Mouse (Mus musculus) cerebellum, adult (tissue): Measurements from ENCODE around the gene Asic1.

Experiments
- ATAC-seq: cut with Nextera tagmentation; 2 replicates; pipeline ENCODE4 v1.9.2; 2017; ENCODE audit warnings: mild to moderate bottlenecking, moderate library complexity, mixed read lengths; ENCODE audit not compliant: insufficient number of reproducible peaks, low FRiP score, low TSS enrichment

Gene Asic1

DNA sequence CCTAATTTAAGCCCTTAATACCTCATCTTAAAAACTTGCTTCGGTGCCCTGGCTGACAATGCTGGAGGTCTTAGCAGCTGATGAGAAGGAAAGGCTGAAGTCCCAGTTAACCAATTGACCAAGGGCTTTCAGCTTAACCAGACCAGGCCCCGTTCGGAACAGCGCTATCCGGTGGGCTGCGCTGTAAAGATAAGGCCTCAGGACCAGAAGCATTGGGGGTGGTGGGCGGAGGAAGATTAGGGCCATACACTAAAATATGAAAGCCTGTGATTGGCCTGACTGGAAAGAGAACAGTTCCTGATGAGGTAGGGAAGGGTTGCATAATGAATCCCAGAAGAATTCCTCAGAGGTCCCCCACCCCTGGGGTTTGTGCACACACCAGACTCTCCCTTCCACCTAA, 7.8 kb upstream of the Asic1 start:
- ATAC-seq, result no peak

DNA sequence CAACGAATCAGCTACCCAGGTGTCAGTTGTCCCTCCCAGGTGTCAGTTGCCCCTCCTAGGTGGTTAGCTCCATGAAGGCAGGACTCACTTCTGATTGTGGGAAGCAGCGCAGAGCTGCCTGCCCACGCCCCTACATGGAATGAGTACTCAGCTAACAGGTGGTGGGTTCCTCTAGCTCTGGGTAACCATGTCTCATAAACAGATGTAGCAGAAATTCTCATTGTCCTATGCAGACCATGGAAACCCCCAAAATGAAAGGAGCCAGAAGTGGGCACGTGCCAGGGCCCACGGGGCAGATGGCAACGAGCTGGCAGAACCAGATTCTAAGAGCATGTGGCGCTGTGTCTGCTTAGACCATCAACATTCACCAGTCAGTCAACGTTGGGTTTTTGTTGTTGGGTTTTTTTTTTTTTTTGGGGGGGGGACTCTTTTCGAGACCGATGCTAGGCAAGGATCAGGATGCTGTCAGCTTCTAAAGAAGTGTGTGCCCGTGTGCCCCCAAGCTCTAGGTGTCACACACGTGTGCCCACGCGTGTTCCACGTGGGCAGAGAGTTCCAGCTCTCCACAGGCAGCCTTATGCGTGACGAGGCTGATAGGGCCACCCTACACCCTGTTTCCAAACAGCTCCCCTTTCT, 6.1 kb upstream of the Asic1 start:
- 0 out of 2 replicates have a peak, but pooled peaks have one; percentile 4 for ATAC-seq

DNA sequence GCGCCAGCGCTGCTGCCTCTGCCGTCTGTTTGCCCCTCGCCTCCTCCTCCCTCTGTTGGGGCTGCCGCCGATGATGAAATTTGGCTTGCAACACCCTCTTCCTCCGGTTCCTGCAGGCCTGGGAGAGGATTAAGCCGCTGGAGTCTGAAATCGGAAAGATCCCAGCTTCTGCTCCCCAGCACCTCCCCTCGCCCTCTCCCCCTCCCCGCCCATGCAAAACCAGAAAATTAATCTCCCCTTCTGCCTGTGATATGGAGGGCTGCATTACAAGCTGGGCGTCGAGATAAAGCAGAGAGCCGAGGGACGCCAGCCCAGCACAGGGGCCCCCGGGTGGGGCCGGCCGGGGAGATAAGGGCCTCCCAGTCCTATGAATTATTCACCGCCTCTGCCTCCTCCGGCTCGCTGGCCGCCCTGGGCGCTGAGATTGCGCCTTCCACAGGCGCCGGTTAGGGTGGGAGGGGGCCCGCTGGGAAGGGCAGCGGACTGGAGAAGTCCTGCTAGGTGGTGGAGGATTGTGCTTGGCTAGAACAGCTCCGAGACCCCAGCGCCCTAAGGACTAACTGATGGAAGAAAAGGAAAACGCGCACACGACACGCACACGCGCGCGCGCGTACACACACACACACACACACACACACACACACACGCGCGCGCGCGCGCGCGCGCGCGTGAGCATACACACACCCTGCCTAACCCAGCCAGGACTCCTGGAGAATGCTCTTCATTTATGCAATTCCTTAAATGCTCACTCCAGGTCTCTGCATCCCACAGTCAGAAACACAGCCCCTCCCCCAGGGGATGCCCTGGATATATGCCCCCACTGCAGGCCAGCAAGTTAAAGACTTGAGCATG, 5.3 kb upstream of the Asic1 start:
- 0 out of 2 replicates have a peak, but pooled peaks have one; percentile 16 for ATAC-seq

DNA sequence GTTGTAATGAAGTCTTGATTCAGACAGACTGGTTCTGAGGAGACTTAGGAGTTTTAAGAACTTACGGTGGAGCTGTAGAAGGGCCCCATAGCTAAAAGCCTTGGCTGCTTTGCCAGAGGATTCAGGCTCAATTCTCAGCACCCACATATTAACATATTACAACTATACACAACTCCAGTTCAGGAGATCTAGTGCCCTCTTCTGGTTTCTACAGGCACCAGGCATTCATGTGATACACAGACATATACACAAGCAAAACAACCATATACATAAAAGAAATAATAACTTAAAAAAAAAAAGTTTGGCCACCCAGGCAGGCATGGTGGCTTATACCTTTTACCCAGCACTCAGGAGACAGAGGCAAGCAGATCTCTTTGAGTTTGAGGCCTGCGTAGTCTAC, 2.6 kb upstream of the Asic1 start:
- ATAC-seq, result no peak

DNA sequence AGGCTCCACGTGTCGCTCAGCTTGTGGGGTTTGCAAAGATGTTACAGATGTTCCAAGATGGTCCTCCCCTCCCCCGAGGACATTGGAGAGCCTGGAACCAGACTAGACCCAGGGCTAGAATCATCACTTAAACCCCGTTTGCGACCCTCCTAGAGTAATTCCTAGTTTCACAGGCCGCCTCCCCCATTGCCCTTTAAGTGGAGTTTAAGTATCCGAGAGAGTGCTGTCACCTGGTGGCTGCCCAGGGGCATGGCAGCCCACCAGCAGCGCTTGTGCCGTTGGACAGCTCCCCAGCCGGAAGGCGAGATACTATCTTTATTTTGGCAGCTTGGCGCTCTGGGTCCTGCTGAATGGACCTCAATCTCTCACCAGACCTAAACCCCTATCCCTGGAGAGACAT, 1.3 kb upstream of the Asic1 start:
- ATAC-seq, result no peak

DNA sequence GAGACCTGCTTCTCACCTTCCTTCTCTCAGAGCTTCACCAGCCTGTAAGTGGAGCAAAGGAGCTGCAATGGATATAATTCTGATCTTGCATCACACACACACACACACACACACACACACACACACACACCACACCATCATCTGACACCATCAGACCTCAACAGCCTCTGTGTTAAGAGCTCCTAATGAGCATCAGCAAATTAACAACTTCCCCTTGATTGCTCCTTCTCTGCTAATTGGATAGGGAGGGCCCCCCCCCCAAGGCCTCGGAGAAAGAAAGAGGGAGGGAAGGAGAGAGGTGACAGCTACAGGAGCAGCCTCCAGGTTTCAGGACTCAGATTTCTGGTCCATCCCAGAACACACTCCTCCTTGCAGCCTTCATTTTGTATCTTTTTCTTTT, 776 bp upstream of the Asic1 start:
- ATAC-seq, result no peak

DNA sequence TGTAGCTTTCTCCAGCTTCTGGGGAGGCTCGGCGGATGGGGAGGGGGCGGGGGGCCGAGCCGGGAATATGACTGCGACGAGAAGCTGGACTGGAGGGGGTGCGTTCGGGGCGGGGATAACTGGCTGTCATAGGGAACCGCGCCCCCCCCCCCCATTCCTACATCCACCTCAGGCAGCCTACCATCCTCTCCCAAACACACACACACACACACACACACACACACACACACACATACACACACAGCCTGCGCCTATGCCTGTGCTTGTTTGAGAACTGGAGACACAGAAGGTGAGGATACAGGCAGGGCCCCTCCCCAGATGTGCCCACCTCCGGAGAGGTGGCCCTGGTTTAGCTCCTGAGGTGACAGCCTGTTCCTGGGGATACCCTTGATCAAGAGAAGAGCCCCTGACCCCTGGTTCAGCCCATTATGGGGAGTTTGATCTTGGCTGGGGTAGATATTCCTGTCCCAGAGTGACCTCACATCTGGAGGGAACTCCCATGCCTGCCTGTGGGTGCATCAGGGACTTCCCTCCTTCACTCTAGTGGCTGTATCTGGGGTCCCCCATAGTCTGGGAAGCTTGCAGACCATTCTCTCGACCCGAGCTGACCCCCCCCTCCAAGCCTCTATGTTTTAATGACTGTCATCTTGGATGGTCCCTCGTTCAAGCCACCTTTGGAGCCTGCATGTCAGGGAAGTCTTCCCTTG, 949 bp downstream of the Asic1 start:
- ATAC-seq, result 0 out of 2 replicates have a peak, but pooled peaks have one; percentile 16

DNA sequence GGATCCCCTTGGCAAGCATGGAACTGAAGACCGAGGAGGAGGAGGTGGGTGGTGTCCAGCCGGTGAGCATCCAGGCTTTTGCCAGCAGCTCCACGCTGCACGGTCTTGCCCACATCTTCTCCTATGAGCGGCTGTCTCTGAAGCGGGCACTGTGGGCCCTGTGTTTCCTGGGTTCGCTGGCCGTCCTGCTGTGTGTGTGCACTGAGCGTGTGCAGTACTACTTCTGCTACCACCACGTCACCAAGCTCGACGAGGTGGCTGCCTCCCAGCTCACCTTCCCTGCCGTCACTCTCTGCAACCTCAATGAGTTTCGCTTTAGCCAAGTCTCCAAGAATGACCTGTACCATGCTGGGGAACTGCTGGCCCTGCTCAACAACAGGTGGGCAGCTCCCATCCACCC, 1.6 kb downstream of the Asic1 start:
- ATAC-seq, result no peak

DNA sequence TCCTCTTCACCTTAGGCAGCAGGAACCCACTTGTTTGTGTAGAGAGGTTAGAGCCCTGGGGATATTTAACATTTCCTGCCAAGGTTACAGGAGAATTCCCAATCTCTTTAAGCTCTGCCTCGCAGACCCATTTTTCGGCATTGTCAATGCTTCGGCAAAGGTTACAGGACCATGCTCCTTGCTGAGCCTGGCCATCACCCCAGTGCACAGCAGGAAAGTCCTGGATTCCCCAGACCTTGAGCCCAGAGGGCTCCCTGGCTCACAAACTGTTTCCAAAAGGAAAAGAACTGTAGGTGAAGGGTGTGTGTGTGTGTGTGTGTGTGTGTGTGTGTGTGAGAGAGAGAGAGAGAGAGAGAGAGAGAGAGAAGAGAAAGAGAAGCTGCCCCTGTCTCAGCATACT, 4.7 kb downstream of the Asic1 start:
- ATAC-seq, result no peak

DNA sequence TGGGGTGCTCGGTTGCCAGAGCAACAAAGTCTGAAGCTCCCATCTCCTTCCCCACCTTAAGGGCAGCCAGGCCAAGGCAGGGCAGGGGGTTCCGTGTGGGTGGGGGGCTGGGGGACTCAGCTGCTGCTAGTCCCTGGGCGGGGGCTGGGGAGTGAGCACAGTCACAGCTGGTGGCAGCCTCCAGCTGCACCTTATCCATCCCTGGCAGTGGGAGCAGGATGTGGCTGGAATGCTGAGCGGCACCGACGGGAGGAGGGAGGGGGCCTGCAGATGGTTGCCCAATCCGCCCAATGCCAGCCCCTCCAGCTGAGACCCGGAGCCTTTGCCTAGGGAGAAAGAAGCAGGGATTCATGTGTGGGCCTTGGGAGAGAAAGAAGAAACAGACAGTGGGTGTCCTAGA, 6.9 kb downstream of the Asic1 start:
- no peak for ATAC-seq

DNA sequence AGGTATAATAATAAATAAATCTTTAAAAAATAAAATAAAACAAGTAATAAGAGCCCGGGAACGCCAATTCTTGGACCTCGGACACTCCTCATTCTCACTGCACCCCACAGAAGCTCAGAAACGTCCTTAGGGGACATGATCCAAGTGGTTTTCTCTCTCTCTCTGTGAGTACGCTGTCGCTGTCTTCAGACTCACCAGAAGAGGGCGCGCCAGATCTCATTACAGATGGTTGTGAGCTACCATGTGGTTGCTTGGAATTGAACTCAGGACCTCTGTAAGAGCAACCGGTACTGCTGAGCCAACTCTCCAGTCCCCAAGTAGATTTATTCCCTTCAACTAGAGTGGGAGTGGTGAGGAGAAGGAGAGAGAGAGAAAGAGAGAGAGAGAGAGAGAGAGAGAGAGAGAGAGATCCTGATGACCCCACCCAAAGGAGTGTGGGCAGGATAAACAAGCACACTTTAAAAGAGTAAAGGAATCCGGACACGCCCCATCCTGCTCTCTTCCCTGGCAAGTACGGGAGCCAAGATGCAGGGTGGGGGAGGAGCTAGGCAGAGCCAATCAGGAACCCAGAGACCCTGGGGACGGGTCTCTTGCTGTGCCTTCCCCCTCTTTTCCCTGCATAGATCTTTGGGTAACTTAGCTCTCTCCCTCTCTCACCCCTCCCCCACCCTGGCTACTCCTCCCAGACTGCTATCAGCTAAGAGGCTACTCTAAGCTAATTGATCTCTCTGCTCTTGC, 8.1 kb downstream of the Asic1 start:
- ATAC-seq, result no peak

DNA sequence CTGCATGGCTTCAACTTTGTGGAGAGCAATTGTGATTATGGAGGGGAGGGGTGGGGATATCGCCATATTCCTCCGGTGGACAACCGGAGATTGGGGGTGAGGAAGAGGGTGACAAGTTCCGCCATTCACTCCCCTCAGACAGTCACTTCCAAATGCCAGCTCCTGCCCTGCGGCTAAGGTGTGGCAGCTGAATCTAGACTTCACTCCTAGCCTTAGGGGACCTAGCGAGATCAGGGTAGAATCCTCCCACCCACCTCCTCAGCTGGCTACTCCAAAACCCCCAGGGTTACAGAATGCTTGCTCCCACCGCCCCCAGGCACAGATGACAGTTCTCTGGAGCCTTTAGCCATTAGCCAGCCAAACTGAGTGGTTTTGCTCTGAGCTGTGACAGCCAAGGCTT, 8.8 kb downstream of the Asic1 start:
- ATAC-seq, result no peak

DNA sequence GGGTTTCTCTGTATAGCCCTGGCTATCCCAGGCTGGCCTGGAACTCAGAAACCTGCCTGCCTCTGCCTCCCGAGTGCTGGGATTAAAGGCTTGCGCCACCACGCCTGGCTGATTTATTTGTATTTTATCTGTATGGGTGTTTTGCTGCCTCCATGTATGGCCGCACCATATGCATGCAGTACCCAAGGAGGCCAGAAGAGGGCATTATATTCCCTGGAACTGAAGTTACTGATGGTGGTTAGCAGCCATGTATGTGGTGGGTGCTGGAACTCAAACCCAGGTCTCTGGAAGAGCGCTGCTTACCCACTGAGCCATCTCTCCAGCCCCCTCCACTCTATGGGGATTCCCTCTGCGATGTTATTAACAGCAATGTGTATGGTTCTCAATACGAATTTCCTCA, 12.7 kb downstream of the Asic1 start:
- ATAC-seq, result no peak

DNA sequence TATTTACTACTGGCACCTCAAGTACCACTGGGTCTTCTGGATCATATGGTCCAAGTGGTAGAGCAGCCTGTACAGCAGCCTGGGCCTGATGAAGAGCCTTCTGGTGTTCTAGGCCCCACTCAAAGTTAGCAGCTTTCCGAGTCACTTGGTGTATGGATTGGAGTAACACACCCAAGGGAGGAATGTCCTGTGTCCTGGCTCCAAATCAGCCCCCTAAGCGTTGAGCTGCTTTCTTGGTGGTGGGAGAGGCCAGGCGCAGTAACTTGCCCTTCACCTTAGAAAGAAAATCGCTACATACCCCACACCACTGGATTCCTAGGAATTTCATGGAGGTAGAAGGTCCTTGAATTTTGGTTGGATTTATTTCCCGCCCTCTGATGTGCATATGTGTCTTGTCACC, 14.0 kb downstream of the Asic1 start:
- ATAC-seq, result no peak

DNA sequence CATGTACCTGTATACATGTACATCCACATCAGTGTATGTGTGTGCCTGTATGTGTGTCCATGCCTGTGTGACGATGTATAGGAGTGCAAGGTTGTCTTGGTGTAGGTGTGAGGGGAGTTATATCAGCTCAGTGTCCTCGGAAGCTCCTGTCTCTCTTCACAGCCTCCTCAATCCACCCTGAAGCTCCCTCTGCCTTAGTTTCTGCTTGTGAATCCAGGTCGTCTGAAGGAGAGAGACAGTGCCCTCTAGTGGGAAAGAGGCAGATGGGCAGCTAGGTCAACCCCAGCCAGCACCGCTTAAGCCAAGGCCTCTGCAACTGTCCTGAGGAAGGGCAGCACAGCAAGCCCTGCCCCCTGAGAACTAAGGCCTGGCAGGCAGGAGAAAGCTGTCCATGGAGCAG, 18.5 kb downstream of the Asic1 start:
- peak; percentile 75; the same call in 1 of the 2 replicates for ATAC-seq

DNA sequence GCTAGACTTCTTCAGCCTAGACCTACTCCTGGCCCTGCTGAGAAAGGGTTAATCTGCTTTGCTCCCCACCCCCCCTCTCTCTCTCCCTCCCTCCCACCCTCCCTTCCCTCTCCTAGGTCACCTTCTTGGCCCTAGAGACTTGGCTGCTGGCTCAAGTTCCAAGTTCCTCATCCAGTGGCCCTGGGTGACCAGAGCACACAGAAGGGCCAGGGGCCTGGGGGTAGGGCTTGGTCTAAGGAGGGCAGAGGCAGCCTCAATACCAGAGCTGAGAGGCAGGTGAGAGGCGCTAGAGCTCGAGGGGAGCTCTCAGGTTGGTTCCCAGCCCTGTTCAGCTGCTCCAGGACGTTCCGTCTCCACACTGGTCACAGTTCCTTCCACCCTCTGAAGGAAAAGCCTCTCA, 20.8 kb downstream of the Asic1 start:
- ATAC-seq, result no peak

DNA sequence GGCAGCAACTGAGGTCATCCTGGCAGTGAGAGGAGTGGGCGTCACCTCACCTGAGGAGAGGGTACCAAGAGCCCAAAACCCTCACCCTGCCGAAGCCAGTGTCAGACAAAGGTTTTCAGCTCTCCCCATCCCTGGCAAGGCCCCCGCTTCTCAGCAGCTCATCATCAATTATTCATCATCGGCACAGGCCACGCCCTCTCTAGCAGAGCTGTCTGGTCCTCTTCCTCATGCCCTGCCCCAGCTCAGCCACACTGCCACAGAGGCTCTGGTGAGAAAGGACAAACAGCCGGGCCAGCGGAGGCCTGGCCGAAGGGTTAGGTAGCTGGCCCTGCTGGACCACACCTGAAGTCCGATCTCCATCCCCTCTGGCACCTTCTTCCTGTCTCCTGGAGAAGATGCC, 21.8 kb downstream of the Asic1 start:
- ATAC-seq, result no peak

DNA sequence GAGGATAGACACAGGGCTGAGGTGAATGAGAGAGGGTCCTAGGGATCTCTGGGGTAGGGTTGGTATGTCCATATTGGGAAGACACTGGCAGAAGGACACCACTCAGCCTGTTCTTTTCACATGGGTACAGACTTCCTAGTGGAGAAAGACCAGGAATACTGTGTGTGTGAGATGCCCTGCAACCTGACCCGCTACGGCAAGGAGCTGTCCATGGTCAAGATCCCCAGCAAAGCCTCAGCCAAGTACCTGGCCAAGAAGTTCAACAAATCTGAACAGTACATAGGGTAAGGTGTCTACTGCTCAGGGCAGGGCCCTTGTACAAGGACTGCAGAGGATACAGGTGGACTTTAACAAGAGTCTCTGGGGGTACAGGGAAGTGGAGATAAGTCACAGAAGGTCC, 27.1 kb downstream of the Asic1 start:
- ATAC-seq, result no peak

DNA sequence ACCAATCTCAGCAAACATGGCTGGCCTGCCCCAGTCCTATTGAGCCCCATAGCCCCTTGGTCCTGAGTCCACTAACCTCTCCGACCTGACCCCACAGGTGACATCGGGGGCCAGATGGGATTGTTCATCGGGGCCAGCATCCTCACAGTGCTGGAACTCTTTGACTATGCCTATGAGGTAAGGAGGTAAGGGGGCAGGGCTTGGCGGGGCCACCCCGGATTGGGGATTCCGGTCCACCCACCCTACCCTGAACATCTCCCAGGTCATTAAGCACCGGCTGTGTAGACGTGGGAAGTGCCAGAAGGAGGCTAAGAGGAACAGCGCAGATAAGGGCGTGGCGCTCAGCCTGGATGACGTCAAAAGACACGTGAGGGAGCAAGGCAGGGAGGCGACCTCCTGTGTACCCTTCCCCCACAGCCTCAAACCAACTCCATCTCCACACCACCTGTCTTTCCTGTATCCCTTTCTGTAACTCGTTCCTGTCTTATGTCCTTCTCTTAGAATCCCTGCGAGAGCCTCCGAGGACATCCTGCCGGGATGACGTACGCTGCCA, 28.4 kb downstream of the Asic1 start:
- ATAC-seq, result no peak

DNA sequence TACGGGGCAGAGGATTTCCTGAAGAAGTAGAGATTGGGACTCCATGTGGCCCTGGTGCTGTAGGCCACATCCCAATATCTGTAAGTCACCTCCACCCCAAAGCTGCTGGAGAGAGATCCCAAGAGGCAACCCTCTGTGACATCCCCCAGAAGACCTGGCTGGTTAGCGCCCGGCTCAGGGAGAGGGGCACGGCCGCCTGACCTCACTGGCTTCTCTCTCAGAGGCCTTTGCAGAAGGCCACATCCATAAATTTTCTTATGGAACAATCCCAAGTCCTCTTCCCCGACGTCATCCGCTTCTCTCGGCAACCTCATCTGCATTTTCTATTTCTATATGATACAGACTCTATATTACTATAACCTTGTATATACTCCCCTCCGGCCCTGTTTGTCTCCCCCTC, 29.5 kb downstream of the Asic1 start:
- no peak for ATAC-seq
